Mouse (Mus musculus): ENCODE data around the gene Klhl4.

The Klhl4 gene

DNA sequence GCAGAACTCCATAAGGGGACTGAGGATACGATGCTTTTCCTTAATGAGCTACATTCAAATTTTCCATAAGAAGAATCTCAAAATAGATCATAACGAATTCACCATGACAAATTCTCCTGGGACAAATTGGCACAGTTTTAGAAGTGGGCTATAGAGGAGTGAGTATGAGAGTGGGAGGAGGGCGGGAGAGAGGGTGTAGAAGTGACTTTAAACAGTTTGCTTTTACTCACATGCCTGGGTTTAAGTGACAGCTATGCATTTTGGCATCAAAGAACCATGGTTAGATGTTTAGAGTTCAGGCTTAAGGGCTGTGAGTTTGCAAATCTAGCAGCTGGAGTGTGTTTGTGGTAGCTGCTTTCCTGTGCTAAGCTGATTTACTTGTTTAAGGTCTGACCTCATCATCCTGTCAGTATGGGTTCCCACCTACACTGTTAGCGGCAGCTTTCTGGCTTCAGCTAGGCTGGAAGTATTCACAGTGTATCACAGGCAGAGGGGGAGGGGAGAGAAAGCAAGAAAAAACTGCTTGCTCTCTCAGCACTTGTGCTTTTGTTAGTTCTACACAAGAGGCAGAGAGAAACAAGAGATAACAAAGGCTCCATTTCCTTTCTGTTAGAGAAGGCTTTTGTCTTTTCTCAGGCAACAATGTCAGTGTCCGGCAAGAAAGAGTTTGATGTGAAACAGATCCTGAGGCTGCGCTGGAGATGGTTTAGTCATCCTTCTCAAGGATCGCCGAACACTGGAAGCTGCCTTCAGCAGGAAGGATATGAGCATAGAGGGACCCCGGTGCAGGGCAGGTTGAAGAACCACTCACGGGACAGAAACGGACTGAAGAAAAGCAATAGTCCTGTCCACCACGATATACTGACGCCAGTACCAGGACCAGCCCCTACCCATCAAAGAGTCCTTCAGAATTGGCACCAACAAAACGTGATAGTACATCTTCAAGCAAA, at the start of gene Klhl4:
TSS of gene Klhl4 (plus strand) at position 552 of the 950 bp plus-strand sequence.
- in situ Hi-C loops (cut with MboI, MseI): no loop called here

DNA sequence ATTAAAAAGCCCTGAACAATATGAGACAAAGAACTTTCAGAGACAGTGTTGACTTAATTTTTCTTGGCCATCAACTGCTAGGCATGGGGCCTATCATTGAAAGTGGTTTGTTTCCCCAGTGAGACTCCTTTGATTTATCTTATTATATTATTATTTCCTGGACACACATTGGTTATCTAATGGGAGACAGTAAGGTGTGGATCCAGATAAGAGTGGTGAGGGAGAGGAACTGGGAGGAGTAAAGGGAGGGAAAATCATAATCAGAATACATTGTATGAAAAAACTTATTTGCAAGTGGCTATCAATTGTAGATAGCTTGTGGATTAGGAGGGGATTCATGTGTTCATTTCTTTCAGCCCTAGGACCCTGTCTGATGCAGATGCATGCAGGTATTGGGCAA, 10.0 kb downstream of the Klhl4 start:
- in situ Hi-C loops (cut with MboI, MseI): no loop called here

DNA sequence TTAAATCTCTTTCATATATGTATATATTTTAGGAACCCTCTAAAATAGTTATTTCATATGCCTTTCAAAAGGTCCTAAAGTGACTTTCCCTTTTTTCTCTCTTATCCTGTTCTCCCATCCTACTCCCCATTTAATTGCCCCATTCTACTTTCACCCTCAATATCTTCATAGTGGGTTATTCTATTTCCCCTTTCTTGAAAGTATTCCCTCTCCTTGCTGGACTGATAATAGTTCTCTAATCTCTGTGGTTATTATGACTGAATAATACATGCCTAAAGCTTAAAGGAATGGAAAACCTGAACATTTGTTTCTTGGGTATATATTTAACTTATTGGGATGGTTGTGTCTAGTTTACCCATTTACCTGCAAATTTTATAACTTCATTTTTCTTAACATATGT, 12.6 kb downstream of the Klhl4 start:
- in situ Hi-C loops (cut with MboI, MseI): no loop called here

DNA sequence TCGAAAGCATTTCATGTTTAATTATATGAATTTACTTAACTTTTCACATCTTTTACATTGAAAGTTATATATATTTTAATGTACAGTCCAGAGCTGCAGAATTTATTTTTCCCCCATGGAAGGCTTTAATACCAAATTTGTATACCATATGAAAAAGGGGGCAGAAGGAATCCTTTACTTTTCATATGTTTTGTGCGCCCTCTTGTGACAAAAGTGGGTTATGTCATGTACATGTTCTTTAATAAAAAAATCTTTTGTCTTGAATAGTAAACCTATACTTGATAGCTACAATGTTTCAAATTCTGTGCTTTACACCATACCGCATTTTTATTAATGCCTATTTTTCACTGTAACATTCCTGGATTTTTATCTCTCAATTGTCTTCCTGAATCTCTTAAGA, 84.0 kb downstream of the Klhl4 start:
- in situ Hi-C loops (cut with MboI, MseI): no loop called here

DNA sequence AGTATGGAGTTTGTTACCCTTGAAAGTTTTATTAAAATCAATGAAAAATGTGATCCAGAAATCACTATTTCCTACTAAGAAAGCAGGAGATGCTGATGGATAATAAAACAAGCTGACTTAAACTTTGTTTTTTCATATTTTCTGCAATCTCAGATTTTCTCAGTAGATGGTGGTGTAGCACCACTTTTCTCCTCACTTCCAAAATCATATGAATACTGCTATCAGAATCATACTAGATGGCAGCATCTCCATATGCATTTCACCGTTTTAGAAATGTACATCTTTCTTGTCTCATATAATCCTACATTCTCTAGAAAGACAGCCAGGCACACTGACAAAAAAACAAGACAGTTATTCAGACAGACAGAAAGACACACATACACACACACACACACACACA, 108.2 kb downstream of the Klhl4 start:
- in situ Hi-C loops (cut with MboI, MseI): no loop called here
